Mouse (Mus musculus) intestine, embryonic 16.5 days (tissue): ENCODE results near the gene Gm2056. TPM values are rescaled to one million over a fixed set of nuclear protein-coding genes. Genes with fewer than 3 reads are reported as not detected.
"Not testable (repeated sequence)": the region's sequence is repeated elsewhere in the genome, so short reads cannot be mapped to it uniquely, and the experiment has no call there.

Experiments
- ATAC-seq: fragments of 200-750 bp; cut with Nextera tagmentation; 2 replicates; pipeline ENCODE4 v1.8.0; 2017; ENCODE audit warnings: moderate TSS enrichment, moderate library complexity
- H3K27ac ChIP-seq: fragments of 300-500 bp; sonication (generic); 2 replicates; pipeline ENCODE4 v1.5.1; 2014; ENCODE audit warnings: mild to moderate bottlenecking, low read length
- H3K27me3 ChIP-seq: fragments of 300-500 bp; sonication (generic); replicated peaks from 2 replicates; pipeline ENCODE4 v1.6.1; 2014; ENCODE audit warnings: low read length, control low read depth, mixed read lengths; ENCODE audit not compliant: control insufficient read depth, insufficient read depth
- H3K36me3 ChIP-seq: fragments of 300-500 bp; sonication (generic); 2 replicates; pipeline ENCODE4 v1.6.1; 2014; ENCODE audit warnings: low read length, control low read depth; ENCODE audit not compliant: control insufficient read depth, insufficient read depth
- H3K4me1 ChIP-seq: fragments of 300-500 bp; sonication (generic); 2 replicates; pipeline ENCODE4 v1.6.1; 2014; ENCODE audit warnings: low read length, control low read depth, mixed read lengths; ENCODE audit not compliant: control insufficient read depth, insufficient read depth
- H3K4me2 ChIP-seq: fragments of 300-500 bp; sonication (generic); 2 replicates; pipeline ENCODE4 v1.6.1; 2014; ENCODE audit warnings: low read depth, low read length, control low read depth
- H3K4me3 ChIP-seq: fragments of 300-500 bp; sonication (generic); 2 replicates; pipeline ENCODE4 v1.5.1; 2014; ENCODE audit warnings: mild to moderate bottlenecking, low read length
- H3K9ac ChIP-seq: fragments of 300-500 bp; sonication (generic); 2 replicates; pipeline ENCODE4 v1.6.1; 2014; ENCODE audit warnings: low read depth, low read length
- H3K9me3 ChIP-seq: fragments of 300-500 bp; sonication (generic); 2 replicates; pipeline ENCODE4 v1.6.1; 2016; ENCODE audit warnings: low read length, control low read depth; ENCODE audit not compliant: control insufficient read depth
- WGBS: fragments of 180-500 bp; shearing (Covaris S2); extraction: QIAGEN DNeasy Blood & Tissue Kit; methylation state at CpG from one replicate; pipeline ENCODE4 v1.1.7; 2014; 5-methylcytosine and 5-hydroxymethylcytosine counted together
- polyA plus RNA-seq: library from polyadenylated mRNA; unstranded; fragments of >200 nt; fragmentation: Nextera tagmentation; extraction: Ambion mirVana; gene quantifications from 2 replicates; pipeline ENCODE4 v1.2.1, GENCODE M21; 2015

Gm2056 gene
- not detected in 2 replicates for polyA plus RNA-seq

DNA sequence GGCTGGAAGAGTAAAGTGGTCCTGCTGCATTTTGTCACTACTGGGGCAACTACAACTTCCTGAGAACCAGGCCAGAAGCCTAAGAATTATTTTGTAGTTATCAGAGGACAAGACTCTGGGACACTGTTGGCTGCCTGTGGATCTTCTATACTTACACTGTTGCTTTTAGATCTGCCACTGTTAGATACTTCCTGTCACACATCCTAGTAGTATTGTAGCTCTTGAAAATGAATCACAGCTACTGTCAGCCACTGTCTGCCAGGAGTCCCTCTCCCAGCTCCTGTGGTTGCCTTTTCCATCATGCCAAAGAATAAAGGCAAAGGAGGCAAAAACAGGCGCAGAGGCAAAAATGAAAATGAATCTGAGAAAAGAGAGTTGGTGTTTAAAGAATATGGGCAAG, at the start of gene Gm2056:
Gene Gm2056, plus strand, starts transcription at position 301 of the 400 bp plus-strand sequence.
- not testable (repeated sequence) for H3K4me3 ChIP-seq, H3K36me3 ChIP-seq, H3K27me3 ChIP-seq, H3K9ac ChIP-seq, H3K4me1 ChIP-seq, H3K4me2 ChIP-seq, H3K27ac ChIP-seq, H3K9me3 ChIP-seq, ATAC-seq
- WGBS, result 78% methylated on average over 1 of the region's 1 CpGs

DNA sequence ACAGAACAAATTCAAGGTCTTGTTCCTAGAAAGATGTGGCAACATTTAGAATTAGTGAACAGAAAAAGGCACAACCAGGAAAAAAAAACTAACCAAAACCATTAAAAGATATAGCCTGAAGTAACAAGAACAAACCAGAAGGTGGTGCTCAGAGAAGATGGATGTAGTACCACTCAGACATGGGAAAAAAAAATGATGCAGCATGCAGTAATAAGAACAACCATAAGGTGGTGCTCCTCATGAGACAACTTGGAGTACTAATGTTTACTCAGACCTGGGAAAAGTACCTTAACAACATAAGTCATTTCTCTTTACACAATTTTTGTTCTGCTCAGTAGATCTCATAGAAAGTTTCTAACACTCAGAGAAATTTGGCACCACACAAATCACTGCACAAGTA, 42.8 kb upstream of the Gm2056 start:
- H3K27ac ChIP-seq, H3K36me3 ChIP-seq, H3K27me3 ChIP-seq, H3K4me1 ChIP-seq, H3K4me3 ChIP-seq, H3K4me2 ChIP-seq, ATAC-seq, H3K9me3 ChIP-seq, H3K9ac ChIP-seq: not testable (repeated sequence)

DNA sequence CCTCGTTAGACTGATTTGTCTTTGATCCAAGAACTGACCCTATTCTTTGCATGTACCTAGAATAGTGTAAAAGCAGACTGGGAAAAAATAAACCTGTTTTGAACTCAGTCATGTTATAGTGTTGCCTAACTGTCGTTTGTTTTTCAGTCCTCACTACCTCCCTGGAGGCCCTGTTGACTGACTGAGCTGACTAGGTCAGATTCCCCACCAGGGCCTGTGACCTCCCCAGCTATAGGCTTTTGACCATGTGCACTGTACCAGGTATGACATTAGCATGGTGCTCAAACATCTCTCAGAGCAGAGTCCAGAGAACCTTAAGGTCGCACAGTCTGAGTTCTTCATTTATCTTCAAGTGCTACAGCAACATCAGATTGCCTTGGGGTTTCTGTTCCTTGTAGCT, 22.7 kb upstream of the Gm2056 start:
- H3K4me1 ChIP-seq, H3K36me3 ChIP-seq: not testable (repeated sequence)
- 58% methylated on average over 3 of the region's 3 CpGs for whole genome bisulfite sequencing

DNA sequence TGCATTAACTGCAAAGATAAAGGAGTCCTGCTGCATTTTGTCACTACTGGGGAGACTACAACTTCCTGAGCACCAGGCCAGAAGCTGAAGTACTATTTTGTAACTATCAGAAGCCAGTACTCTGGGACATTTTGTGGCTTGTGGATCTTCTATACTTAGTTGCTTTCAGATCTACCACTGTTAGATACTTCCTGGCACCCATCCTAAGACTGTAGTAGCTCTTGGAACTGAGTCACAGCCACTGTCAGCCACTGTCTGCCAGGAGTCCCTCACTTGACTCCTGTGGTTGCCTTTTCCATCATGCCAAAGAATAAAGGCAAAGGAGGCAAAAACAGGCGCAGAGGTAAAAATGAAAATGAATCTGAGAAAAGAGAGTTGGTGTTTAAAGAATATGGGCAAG, 15.3 kb upstream of the Gm2056 start, which contains the start of gene Gm2075:
Gene Gm2075, plus strand, starts transcription at position 301 of the 400 bp plus-strand sequence.
- not testable (repeated sequence) for H3K4me2 ChIP-seq, H3K27me3 ChIP-seq, H3K9ac ChIP-seq, H3K4me3 ChIP-seq, H3K36me3 ChIP-seq, H3K4me1 ChIP-seq, H3K27ac ChIP-seq, ATAC-seq, H3K9me3 ChIP-seq
- WGBS, result no CpG with 5 or more reads among the region's 1 CpGs

More for the DNA sequence above, 22.7 kb upstream of the Gm2056 start:
- not testable (repeated sequence) for H3K27me3 ChIP-seq, H3K4me2 ChIP-seq, H3K9ac ChIP-seq, H3K27ac ChIP-seq, H3K9me3 ChIP-seq, H3K4me3 ChIP-seq, ATAC-seq

DNA sequence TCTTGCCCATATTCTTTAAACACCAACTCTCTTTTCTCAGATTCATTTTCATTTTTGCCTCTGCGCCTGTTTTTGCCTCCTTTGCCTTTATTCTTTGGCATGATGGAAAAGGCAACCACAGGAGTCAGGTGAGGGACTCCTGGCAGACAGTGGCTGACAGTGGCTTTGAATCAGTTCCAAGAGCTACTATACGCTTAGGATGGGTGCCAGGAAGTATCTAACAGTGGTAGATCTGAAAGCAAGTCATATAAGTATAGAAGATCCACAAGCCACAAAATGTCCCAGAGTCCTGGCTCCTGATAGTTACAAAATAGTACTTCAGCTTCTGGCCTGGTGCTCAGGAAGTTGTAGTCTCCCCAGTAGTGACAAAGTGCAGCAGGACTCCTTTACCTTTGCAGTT, 8.1 kb upstream of the Gm2056 start, which contains the start of gene Gm6803:
Gene Gm6803, minus strand, starts transcription at position 101 of the 400 bp plus-strand sequence.
- not testable (repeated sequence) for H3K36me3 ChIP-seq, H3K27ac ChIP-seq, H3K4me2 ChIP-seq, ATAC-seq, H3K27me3 ChIP-seq, H3K4me3 ChIP-seq, H3K9ac ChIP-seq, H3K4me1 ChIP-seq, H3K9me3 ChIP-seq
- 70% methylated on average over 1 of the region's 2 CpGs for WGBS

DNA sequence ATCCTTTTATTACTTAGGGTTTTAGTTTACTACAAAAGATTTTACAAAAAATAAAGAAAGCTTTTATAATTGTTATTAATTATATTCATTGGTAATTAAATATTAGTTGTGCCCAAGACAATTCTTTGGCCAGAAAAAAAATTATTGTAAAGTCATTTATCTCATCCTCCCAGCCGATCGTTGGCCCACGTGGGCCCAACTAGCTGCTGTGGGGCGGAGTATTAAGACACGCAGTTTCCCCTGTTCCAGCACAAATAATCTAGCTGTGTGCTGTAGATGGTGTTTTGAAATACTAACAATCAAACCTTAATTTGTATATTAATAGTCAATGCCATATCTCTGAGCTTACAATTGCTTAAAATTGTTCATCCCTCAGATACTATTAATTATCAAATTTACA, 5.4 kb downstream of the Gm2056 start:
- not testable (repeated sequence) for H3K27me3 ChIP-seq, H3K36me3 ChIP-seq, ATAC-seq, H3K9me3 ChIP-seq, H3K9ac ChIP-seq, H3K4me2 ChIP-seq, H3K27ac ChIP-seq, H3K4me1 ChIP-seq, H3K4me3 ChIP-seq
- 93% methylated on average over 5 of the region's 5 CpGs for WGBS

DNA sequence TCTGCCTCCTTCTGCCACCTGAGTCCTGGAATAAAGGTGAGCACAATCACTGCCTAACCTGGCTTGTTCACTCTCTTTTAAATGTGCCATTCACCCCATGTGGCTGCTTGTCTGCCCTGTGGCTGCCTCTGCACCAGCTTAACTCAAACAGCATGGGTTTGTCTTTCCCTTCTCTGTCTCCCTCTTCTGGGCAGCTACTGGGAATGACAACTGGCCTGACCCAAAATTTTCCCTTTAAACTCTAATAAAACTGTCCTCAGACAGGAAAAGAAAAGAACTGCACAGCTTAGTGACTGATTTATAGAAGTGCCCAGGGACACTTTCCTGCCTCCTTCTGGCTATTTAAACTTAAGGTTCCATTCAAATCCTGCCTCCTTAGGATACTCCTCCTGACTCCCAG, 12.3 kb downstream of the Gm2056 start:
- H3K4me3 ChIP-seq, H3K4me1 ChIP-seq, H3K27me3 ChIP-seq, ATAC-seq, H3K9me3 ChIP-seq, H3K9ac ChIP-seq, H3K36me3 ChIP-seq, H3K4me2 ChIP-seq, H3K27ac ChIP-seq: not testable (repeated sequence)

DNA sequence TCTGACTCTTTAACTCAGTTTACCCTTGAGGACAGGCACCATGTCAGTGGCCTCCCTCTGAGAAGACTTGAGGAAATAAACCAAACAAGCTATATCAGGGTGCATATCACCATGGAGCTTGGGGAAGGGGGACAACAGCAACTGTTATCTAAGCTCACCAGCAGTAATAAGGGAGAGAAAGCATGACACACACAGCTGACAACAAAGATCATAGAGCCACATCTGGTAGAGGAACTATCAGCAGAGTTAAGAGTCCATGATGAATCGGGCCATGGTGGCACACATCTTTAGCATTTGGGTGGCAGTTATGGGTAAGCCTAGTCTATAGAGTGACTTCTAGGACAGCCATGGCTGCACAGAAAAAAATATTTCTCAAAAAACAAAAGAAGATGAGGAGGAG, 12.9 kb downstream of the Gm2056 start:
- not testable (repeated sequence) for H3K9me3 ChIP-seq, H3K9ac ChIP-seq
- WGBS, result 85% methylated on average over 1 of the region's 1 CpGs

DNA sequence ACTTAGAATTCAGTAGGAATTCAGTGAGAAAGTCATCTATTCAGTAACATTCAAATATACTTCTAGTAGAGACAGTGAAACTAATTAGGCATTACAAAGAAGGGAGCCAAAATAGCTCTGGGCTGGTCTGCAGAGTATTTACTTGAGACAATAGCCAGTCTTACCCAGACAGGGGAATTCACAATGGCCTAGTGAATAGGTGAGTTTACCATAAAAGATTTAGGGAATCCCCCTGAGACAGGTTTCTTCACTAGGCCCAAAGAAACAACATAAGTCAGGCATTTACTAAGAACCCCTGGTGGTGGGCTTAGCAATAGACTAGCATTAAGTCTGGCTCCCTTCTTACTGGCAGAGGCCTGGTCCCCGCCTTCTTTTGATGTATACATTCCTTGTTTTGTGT, 18.4 kb downstream of the Gm2056 start:
- H3K36me3 ChIP-seq, H3K27me3 ChIP-seq, ATAC-seq, H3K4me3 ChIP-seq, H3K9ac ChIP-seq, H3K4me1 ChIP-seq, H3K9me3 ChIP-seq, H3K4me2 ChIP-seq, H3K27ac ChIP-seq: not testable (repeated sequence)
- WGBS, result 61% methylated on average over 1 of the region's 1 CpGs

More for the DNA sequence above, 12.9 kb downstream of the Gm2056 start:
- H3K4me1 ChIP-seq, H3K4me3 ChIP-seq, H3K36me3 ChIP-seq, H3K27ac ChIP-seq, H3K27me3 ChIP-seq, ATAC-seq, H3K4me2 ChIP-seq: not testable (repeated sequence)
